Mouse (Mus musculus): ENCODE results near the gene Gpr137b.
"Not testable (repeated sequence)": the region's sequence is repeated elsewhere in the genome, so short reads cannot be mapped to it uniquely, and the experiment has no call there.

Gpr137b gene

GRCm38 (mm10) chr13:13366371-13366770 is 27.4 kb downstream of the Gpr137b start:
- not testable (repeated sequence) for DNase-seq (ENCODE audit: low spot score)

GRCm38 (mm10) chr13:13363536-13363935 is 30.3 kb downstream of the Gpr137b start:
- DNase-seq (ENCODE audit: low spot score), result not testable (repeated sequence)

GRCm38 (mm10) chr13:13362261-13362660 is 31.6 kb downstream of the Gpr137b start:
- DNase-seq (ENCODE audit: low spot score), result not testable (repeated sequence)

DNA sequence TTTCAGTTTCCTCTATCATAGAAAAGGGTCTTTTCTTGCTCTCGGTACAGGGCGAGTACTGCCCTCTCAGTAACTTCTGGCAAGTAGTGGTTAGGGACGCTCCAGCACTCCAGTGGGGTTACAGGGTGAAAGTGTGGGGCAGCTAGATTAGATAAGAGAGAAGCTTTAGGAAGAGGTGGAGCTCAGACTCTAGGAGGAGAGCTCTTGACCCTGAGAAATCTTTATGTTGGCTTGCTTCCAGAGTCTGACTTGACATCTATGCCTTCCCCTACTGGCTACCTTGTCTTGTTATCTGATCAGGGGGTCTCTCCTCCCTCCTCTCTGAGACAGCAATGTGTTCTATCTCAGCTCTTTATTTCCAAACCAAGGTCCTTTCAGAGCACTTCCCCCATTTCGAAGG is 33.8 kb downstream of the Gpr137b start:
- not testable (repeated sequence) for DNase-seq (ENCODE audit: low spot score)

- DNase-seq (ENCODE audit: low spot score), result not testable (repeated sequence)
Measured at GRCm38 (mm10) chr13:13358602-13359001, 35.2 kb downstream of the Gpr137b start.

GRCm38 (mm10) chr13:13358097-13358496 is 35.7 kb downstream of the Gpr137b start:
- not testable (repeated sequence) for DNase-seq (ENCODE audit: low spot score)

DNA sequence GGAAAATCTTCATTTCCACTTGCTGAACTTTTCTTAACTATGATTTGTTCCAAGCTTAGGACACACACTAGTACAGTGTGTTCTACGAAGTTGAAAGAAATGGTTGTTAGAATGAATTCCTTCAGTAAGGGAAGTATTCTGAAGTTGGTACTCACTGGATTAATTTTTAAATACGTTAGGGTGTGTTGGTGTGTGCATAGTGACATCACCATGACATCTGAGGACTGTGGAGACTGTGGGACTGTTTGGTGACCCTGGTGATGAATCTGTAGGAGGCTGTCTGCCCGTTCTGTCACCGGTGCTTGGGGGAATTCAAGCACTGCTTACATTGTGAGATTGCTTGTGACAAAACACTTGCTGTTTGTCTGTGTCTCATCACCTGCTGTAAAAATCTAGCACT is 41.7 kb downstream of the Gpr137b start:
- DNase-seq (ENCODE audit: low spot score), result not testable (repeated sequence)

DNA sequence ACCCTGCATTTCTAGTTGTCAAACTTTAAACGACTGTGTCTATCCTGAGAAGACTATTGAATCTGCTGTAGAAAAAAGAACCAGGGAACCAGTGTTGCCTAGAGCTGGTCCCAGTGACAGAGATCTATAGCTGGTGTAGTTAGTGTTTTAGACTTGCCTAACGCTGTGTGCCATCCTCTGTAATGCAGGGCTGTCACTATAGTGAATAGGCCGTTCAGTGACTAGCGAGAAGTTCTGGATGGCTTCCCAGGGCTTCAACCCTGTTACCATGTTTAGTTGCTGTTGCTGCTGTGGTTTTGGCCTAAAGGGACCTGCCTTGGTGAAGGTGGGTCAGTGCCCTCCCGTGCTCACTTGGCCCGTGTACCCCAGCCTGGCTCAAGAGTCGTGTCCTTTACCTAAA is 43.1 kb downstream of the Gpr137b start:
- DNase-seq (ENCODE audit: low spot score), result not testable (repeated sequence)

DNA sequence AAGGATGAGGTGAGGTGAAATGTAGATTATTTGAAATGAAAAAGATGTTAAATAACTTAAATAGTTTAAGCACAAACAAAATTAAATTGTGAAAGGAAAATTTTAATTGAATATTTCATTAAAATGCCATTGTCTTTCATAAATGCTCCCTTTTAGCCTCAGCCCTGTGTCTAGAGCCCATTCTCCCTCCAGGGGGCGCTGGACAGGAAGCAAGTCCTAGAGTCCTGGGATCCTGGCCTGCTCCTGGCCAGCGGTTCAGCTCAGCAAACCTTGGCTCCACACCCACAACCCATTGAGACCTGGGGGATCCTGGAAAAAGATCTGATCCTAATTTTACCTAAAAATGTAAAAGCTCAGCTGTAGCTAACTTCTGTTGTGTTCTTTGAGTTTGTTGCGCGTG is 44.5 kb downstream of the Gpr137b start:
- DNase-seq (ENCODE audit: low spot score), result peak; percentile 88

- DNase-seq (ENCODE audit: low spot score), result not testable (repeated sequence)
Measured at GRCm38 (mm10) chr13:13347634-13348412, 46.0 kb downstream of the Gpr137b start.

GRCm38 (mm10) chr13:13337361-13337760 is 56.5 kb downstream of the Gpr137b start:
- not testable (repeated sequence) for DNase-seq (ENCODE audit: low spot score)

DNA sequence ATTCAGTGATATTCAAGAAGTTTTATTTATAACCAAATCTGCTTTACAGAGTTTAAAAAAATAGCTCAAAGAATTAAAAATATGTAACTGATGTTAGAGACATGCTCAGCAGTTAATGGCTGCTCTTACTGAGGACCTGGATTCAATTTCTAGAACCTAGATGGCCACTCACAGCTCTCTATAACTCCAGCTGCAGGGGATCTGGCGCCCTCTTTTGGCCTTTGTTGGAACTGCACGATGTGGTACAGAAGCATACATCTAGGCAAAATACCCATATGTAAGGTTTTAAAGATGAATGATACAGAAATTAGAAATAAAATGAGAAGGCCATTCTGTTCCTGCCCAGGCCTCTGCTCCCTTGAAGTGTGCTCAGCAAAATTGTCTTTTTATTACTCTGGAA is 64.9 kb downstream of the Gpr137b start:
- peak; percentile 80 for DNase-seq (ENCODE audit: low spot score)

Measured in testis, postnatal 10 days (tissue).